Mouse (Mus musculus) limb, embryonic 13.5 days (tissue): Measurements from ENCODE around the gene Lrit3. TPM values are rescaled to one million over a fixed set of nuclear protein-coding genes. Genes with fewer than 3 reads are reported as not detected.
"Not testable (repeated sequence)": the region's sequence is repeated elsewhere in the genome, so short reads cannot be mapped to it uniquely, and the experiment has no call there.

Experiments used
- ATAC-seq: fragments of 200-750 bp; cut with Nextera tagmentation; 2 replicates; pipeline ENCODE4 v1.8.0; 2017; ENCODE audit warnings: low read depth, moderate number of reproducible peaks, moderate TSS enrichment; ENCODE audit not compliant: low FRiP score
- H3K27ac ChIP-seq: fragments of 300-500 bp; sonication (generic); 2 replicates; pipeline ENCODE4 v1.5.1; 2015; ENCODE audit warnings: inconsistent platforms, mild to moderate bottlenecking, moderate library complexity
- H3K27me3 ChIP-seq: fragments of 300-500 bp; sonication (generic); 2 replicates; pipeline ENCODE4 v1.6.1; 2015; ENCODE audit warnings: mild to moderate bottlenecking, inconsistent platforms
- H3K36me3 ChIP-seq: fragments of 300-500 bp; sonication (generic); 2 replicates; pipeline ENCODE4 v1.6.1; 2015; ENCODE audit warnings: inconsistent platforms, mild to moderate bottlenecking, moderate library complexity
- H3K4me1 ChIP-seq: fragments of 300-500 bp; sonication (generic); 2 replicates; pipeline ENCODE4 v1.6.1; 2015; ENCODE audit warnings: inconsistent platforms
- H3K4me2 ChIP-seq: fragments of 300-500 bp; sonication (generic); replicated peaks from 2 replicates; pipeline ENCODE4 v1.6.1; 2015; ENCODE audit warnings: inconsistent platforms, mild to moderate bottlenecking, moderate library complexity
- H3K4me3 ChIP-seq: fragments of 300-500 bp; sonication (generic); 2 replicates; pipeline ENCODE4 v1.5.1; 2015; ENCODE audit warnings: moderate library complexity, mild to moderate bottlenecking, inconsistent platforms
- H3K9ac ChIP-seq: fragments of 300-500 bp; sonication (generic); 2 replicates; pipeline ENCODE4 v1.6.1; 2015; ENCODE audit warnings: mild to moderate bottlenecking, inconsistent platforms
- H3K9me3 ChIP-seq: fragments of 300-500 bp; sonication (generic); 2 replicates; pipeline ENCODE4 v1.6.1; 2016; ENCODE audit warnings: inconsistent platforms
- WGBS: fragments of 180-500 bp; shearing (Covaris S2); methylation state at CpG from one replicate; pipeline ENCODE4 v1.1.7; 2015; 5-methylcytosine and 5-hydroxymethylcytosine counted together
- polyA plus RNA-seq: library from polyadenylated mRNA; unstranded; fragments of >200 nt; fragmentation: Nextera tagmentation; extraction: Ambion mirVana; gene quantifications from 2 replicates; pipeline ENCODE4 v1.2.1, GENCODE M21; 2015

Lrit3 gene
- polyA plus RNA-seq, 1 experiment from 2014 or later: not detected

DNA sequence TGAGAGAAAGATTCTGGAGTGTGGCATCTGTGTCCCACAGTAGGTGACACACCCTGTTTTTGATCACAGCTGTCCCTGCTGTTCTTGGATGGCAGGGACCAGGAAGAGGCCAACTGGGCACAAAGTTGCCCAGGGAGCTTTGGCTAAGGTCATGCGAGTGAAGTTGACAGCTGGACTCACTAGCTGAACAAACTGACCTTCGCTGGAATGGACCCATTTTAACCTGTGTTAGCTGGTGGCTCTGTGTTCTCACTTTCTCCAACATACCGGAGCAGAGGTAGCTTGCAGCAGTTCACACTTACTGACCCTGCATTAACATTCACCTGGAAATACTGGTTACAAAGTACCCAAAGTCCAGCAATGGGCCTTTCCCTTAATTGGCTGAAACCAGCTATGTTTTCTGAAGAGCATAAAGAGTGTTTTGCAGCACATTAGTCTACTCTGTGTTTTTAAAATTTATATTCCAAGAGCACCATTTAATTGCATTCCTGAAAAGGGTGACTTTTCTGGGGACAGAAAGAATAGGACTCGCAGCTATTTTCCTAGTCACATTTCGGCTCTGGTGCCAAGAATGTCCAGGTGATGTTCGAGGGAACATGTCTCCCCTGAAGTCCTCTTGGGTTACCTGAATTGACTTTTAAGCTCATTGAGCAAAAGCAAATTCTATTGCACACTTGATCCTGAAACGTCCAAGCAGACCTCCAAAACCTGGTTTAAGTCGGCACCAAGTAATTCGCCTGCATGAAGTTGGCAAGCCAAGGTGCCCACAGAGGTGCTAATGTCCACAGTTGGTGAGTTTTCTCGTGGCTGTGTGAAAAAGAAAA lies 36.6 kb downstream of the Lrit3 start:
- H3K27ac ChIP-seq: no peak overlapping the region
- no peaks in the 10 kb centered on the region for H3K36me3 ChIP-seq
- peaks cover 4% of the 10 kb centered on the region; the same call in 1 of the 2 replicates for H3K9me3 ChIP-seq
- no peaks in the 10 kb centered on the region for H3K27me3 ChIP-seq
- 82% methylated on average over 10 of the region's 10 CpGs for WGBS
- H3K4me3 ChIP-seq: no peak overlapping the region
- H3K4me2 ChIP-seq: no peak overlapping the region
- H3K4me1 ChIP-seq: no peaks in the 10 kb centered on the region
- no peak for ATAC-seq
- no peak overlapping the region for H3K9ac ChIP-seq

DNA sequence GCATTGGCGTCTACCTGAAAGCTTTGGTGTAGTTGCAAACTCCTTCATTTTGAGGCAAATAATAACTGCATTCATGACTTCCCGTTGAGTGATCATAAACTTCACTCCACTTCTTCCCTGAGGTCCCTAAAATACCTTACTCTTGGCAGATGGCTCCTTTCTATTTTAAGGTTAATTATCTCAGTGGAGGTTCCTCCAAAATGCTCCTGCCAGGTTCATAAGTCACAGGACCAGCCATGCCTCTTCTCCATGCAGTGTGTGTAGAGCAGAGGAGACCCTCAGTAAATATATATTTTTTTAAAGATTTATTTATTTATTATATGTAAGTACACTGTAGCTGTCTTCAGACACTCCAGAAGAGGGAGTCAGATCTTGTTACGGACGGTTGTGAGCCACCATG lies 37.7 kb downstream of the Lrit3 start:
- no peaks in the 10 kb centered on the region for H3K4me1 ChIP-seq
- 80% methylated on average over 4 of the region's 4 CpGs for WGBS

DNA sequence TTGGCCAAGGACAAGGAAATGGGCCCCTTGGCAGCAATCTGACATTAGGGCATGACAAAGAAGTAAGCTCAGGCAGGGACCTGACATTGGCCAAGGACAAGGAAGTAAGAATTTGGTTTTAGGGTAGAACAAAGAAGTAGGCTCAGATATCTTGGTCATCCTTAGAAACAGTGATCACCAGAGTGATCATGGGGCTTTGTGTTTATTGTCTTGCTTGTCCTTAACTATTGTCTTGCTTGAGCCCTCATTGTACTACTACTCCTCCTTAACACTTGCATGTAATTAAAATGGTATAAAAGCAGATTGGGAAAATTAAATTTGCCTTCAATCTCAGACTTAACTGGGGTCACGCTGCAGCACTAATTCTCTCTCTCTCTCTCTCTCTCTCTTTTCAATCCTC lies 46.2 kb downstream of the Lrit3 start:
- H3K9me3 ChIP-seq, H3K9ac ChIP-seq, H3K36me3 ChIP-seq, H3K27ac ChIP-seq, H3K4me3 ChIP-seq, H3K4me2 ChIP-seq, ATAC-seq: not testable (repeated sequence)
- H3K4me1 ChIP-seq: peaks cover 10% of the 10 kb centered on the region
- WGBS: 95% methylated on average over 1 of the region's 1 CpGs
- peaks cover 29% of the 10 kb centered on the region for H3K27me3 ChIP-seq

More for the DNA sequence above, 37.7 kb downstream of the Lrit3 start:
- no peak for ATAC-seq
- H3K4me2 ChIP-seq: no peak overlapping the region
- no peaks in the 10 kb centered on the region for H3K27me3 ChIP-seq
- H3K36me3 ChIP-seq: no peaks in the 10 kb centered on the region
- no peak overlapping the region for H3K4me3 ChIP-seq
- no peak overlapping the region for H3K9ac ChIP-seq
- H3K9me3 ChIP-seq: peaks cover 4% of the 10 kb centered on the region; the same call in 1 of the 2 replicates
- no peak overlapping the region for H3K27ac ChIP-seq

- no peak for ATAC-seq
- Histone ChIP-seq H3K9me3 (0 out of 2 replicates have a peak, but pooled peaks cover 3% of the 10 kb centered on the region), H3K4me1 (peaks cover 10% of the 10 kb centered on the region), H3K27ac (no peak within 1 kb of the TSS), H3K27me3 (peaks cover 29% of the 10 kb centered on the region), H3K9ac (peak within 1 kb of the TSS; percentile 48; the same call in 1 of the 2 replicates), H3K36me3 (no peaks in the 10 kb centered on the region), H3K4me3 (peak within 1 kb of the TSS; percentile 24), H3K4me2 (peak within 1 kb of the TSS; percentile 57)
- WGBS: 8% methylated on average over 20 of the region's 20 CpGs
These were observed 48.9 kb downstream of the Lrit3 start, which contains the start of gene Egf for GRCm38 (mm10) chr3:129754650-129755604. Egf (minus strand) TSS chr3:129755316.

DNA sequence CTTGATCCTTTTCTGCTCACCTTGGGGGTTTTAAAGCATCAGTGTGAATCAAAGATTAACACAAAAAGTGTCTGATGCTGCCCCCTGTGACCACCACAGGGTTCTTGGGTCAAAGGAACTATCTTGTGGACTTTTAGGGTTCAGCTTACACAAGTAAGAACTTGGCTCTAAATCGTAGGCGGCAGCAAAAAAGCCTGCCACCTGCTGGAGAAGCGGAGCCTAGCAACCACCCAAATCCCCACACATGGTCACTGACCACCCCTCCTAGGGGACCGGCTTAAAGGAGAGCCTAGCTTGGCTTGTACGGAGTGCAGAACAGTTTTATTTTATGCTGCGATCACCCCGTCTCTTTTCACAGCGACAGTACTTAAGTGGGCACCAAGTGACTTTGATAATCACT lies 59.0 kb downstream of the Lrit3 start:
- Histone ChIP-seq H3K4me3 (no peak overlapping the region), H3K4me1 (peaks cover 5% of the 10 kb centered on the region; the same call in 1 of the 2 replicates), H3K27me3 (no peaks in the 10 kb centered on the region), H3K4me2 (no peak overlapping the region), H3K27ac (no peak overlapping the region), H3K9ac (no peak overlapping the region), H3K9me3 (no peaks in the 10 kb centered on the region), H3K36me3 (no peaks in the 10 kb centered on the region)
- no peak for ATAC-seq
- 56% methylated on average over 8 of the region's 8 CpGs for WGBS

DNA sequence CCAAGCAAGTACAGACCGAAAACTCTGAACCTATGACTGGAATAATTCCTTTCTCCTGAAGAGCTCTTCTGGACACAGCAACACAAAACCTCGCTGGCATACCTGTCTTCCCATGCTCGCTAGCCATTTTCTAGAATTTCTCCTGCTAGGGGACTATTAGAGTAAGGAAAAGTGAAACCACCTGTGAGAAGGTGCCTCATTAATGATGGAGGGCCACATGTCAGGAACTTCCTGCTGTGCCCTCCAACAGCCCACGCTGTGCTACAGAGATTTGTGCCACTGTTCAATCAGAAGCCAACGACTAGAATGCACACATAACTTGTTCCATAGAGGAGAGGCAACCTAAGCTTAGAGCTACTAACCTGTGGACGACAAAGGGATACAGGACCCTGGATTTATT lies 61.0 kb downstream of the Lrit3 start:
- Histone ChIP-seq H3K27me3 (no peaks in the 10 kb centered on the region), H3K4me1 (peaks cover 16% of the 10 kb centered on the region), H3K4me3 (no peak overlapping the region), H3K4me2 (no peak overlapping the region), H3K9me3 (no peaks in the 10 kb centered on the region), H3K9ac (no peak overlapping the region), H3K27ac (no peak overlapping the region), H3K36me3 (no peaks in the 10 kb centered on the region)
- WGBS: 36% methylated on average over 6 of the region's 6 CpGs
- no peak for ATAC-seq

DNA sequence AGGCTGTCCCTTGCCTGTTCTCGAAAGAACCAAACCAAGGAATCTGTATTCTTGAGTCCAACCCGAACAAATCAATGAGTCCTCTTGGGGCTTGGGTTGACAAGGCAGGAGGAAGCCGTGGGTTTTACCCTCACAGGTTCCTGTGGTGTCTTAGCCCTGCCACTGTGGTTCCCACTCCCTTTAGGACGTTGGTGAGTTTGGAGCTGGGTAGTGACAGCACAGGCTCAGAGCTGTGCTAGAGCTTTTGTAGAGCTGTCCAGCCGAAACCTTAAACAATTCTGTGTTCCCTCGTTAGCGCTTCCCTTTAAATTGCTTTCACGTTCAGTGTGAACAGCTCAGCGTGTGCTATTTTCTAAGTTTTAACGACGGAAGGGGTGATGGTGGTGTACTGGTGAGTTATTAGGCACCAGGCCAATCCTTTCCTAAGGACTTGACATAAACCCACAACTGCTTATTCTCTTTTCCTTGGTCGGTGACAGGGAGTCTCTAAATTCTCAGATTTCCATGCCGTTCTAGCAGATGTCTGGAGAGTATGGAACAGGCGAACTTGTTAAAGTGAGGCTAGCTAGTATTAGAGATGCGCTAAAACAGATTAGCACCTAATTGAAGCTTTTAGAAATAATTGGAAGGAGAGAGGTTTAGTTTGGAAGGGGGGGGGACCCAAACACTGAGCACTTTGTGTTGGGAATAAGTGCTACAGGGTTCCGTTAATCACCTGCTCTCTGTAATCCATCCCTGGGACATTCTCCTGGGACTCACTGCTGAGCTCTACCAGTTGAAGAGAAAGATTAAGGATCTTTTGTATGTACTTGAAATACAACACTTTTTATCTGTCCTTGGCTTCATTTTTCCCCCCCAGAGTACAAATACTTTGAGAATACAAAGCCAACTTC lies 65.3 kb downstream of the Lrit3 start:
- ATAC-seq: peak; percentile 15; the same call in 1 of the 2 replicates
- Histone ChIP-seq H3K36me3 (no peaks in the 10 kb centered on the region), H3K4me3 (no peak overlapping the region), H3K9ac (no peak overlapping the region), H3K9me3 (no peaks in the 10 kb centered on the region), H3K27ac (no peak overlapping the region), H3K4me2 (no peak overlapping the region), H3K27me3 (0 out of 2 replicates have a peak, but pooled peaks cover under 1% of the 10 kb centered on the region), H3K4me1 (peaks cover 16% of the 10 kb centered on the region)
- WGBS: 27% methylated on average over 16 of the region's 16 CpGs

Other genes with a start within 250 kb of the Lrit3 start
- 1.8 and 2.1 TPM in 2 replicates for gene Egf, start 48.7 kb downstream of the Lrit3 start, polyA plus RNA-seq
- gene Rrh, start 18.6 kb upstream of the Lrit3 start, polyA plus RNA-seq: 0.15 and 0.17 TPM in 2 replicates
- gene Gar1, start 27.4 kb upstream of the Lrit3 start, polyA plus RNA-seq: 69.1 and 72.5 TPM in 2 replicates
- gene Cfi, start 31.9 kb upstream of the Lrit3 start, polyA plus RNA-seq: 0.31 and 0.47 TPM in 2 replicates
- 21.3 and 22.0 TPM in 2 replicates for gene Pla2g12a, start 74.6 kb upstream of the Lrit3 start, polyA plus RNA-seq
- gene Casp6, start 97.4 kb upstream of the Lrit3 start, polyA plus RNA-seq: 90.6 and 91.5 TPM in 2 replicates
- gene Mcub, start 166.2 kb upstream of the Lrit3 start, polyA plus RNA-seq: 6.9 and 8.3 TPM in 2 replicates